Mouse (Mus musculus) frontal cortex, postnatal 10 days (tissue): Measurements from ENCODE around the gene Eif4e3.

Experiments
- DNase-seq, 2 experiments: peaks; one replicate each; pipeline ENCODE4 v3.0.0; 2022; ENCODE audit warnings: low spot score in 2 of 2, mixed read lengths in 1 of 2

Gene Eif4e3

DNA sequence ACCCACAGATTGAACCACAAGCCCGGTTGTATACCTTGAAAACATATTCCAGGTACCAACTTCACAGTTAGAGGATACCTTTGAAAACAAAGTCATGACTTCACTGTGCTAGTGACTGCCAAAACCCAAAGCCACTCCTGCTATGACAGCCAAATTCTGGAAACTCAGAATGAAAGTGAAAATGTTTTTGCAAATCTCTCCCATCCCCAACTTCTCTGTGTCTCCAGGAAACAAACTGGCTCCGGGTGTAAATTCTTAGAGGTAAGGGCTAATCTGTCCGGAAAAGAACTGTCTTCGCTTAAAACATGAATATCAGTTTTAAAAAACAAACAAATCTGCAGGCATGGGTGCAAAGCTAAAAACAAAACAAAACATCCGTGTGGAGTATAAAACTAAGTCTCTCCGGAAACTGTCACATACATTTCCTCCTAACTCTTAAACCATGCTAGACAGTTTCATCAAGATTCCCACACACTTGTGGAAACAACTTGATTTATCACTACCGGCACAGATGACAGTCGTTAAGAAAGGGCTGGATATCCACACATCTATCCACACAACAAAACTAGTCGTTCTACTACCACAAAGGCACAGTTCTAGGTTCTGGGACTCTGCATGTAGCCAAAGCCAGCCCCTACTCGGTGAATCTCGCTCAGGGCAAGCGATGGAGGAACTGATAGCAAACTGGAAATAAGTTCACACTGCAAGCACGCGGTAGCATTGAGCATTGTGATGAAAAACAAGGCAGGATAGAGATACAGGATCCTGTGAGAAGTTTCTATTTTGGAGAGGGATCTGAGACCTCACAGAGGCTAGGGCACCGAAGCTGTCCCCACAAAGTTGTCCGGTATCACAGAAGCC, 884 bp downstream of the Eif4e3 start:
- DNase-seq = no peak

- no peak for DNase-seq
These were observed 3.3 kb downstream of the Eif4e3 start for GRCm38 (mm10) chr6:99663232-99663631.

- no peak for DNase-seq
These were observed 6.1 kb downstream of the Eif4e3 start for GRCm38 (mm10) chr6:99660443-99660842.

DNA sequence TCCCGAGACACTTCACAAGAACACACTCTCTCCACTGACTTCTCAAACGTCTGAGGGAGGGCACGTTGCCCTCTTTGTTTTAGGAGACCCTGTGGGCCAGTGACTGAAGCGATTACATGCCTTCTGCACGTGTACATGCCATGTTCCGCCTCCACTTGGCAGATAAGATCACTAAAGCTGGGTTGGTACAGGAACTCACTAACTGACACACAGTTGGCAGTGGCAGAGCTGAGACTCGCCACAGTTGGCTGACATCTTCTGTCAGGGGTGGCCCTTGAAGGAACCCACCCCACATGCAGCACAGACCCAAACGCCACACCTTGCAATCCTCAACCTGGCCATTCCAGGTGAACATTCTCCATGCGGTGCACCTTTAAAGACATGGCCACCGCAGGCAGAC, 8.0 kb downstream of the Eif4e3 start:
- no peak for DNase-seq

- no peak for DNase-seq
These were observed 10.5 kb downstream of the Eif4e3 start for GRCm38 (mm10) chr6:99656088-99656487.

DNA sequence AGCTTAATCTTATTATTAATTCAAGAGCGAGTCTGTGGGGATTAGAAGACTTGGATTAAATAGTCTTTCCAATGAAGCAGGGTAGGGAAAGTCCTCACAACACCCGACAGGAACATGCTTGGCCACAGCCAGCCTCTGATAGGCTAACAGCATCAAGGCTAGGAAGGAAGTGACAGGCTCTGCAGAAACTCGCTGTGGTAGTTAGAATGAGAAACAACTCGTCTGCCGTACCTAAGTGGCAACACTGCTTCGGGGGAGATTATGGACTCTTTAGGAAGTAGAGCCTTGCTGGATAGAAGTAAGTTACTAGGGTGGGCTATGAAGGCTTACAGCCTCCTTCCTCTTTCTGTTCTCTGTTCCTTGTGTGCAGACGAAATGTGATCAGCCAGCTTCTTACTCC, 11.1 kb downstream of the Eif4e3 start:
- no peak for DNase-seq

GRCm38 (mm10) chr6:99654343-99654742, 12.2 kb downstream of the Eif4e3 start:
- no peak for DNase-seq

DNA sequence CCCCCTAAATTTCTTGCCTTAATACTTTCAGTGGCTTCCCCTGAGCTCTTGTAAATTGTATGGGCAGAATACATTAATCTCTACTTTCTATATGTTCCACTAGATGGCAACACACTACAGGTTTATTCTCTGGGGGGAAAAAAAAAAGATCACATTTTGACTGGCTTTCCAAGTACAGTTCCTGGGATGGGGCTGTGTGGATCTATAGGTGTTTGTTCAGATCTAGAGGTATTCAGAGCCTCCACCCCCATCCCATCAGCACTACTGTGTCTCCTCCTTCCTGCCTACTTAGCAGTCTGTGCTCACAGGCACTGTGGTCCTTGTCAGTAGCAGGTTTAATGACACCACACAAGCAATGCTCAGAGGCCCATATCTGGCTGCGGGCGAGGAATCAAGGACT, 14.2 kb downstream of the Eif4e3 start:
- no peak for DNase-seq

DNA sequence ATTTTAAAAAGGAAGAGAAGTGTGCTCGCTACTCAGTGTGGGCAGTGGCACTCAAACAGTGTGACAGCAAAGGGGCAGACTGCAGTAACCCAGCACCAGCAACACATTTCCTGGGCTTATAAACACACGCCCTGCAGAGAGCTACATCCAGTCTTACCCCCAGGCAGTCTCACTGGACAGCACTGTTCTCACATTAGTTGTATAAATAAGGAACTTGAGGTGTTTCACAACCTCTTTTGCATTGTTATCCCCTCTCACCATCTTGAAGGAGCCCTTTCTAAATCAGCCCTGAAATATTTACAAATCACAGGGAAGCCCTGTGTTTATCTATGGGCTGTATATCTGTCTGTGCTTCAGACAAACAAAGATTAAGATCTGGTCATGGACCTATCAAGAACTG, 17.3 kb downstream of the Eif4e3 start:
- DNase-seq = no peak

DNA sequence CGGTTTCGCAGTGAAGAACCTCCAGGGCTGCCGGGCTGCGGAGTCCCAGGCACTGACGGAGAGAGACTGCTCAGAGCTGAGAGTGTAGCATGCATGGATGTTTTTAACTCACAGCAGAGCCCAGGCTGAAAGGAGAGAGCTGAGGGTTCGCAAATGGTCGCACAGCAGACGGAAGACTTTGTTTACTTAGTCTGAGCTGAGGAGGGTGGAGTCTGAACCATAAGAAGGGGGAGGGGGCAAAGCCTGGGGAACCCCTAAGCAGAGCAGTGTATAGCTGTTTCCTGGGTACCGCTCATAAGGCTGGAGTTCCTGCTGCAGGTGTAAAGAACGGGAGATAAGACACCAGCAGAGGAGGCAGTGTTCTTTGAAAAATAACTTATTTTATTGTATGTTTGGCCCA, 20.2 kb downstream of the Eif4e3 start:
- no peak for DNase-seq

DNA sequence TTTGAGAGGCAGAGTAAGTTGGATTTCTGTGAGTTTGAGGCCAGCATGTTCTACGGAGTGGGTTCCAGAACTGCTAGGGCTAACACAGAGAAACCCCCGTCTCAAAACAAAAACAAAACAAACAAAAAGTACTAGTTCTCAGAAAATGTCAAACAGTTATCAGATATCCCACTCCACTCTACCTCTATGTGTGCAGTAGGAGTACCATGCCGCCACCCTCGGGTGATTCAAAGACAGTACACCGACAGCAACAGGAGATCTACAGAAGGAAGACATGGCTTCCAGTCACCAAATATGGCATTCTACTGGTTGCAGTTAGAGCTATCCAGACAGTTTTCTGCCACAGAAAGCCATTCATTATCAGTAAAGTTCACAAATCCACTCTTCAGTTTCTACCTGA, 21.7 kb downstream of the Eif4e3 start:
- DNase-seq = no peak

GRCm38 (mm10) chr6:99644386-99644785, 22.2 kb downstream of the Eif4e3 start:
- no peak for DNase-seq

- DNase-seq = no peak
These were observed 23.0 kb downstream of the Eif4e3 start for GRCm38 (mm10) chr6:99643439-99644199.

DNA sequence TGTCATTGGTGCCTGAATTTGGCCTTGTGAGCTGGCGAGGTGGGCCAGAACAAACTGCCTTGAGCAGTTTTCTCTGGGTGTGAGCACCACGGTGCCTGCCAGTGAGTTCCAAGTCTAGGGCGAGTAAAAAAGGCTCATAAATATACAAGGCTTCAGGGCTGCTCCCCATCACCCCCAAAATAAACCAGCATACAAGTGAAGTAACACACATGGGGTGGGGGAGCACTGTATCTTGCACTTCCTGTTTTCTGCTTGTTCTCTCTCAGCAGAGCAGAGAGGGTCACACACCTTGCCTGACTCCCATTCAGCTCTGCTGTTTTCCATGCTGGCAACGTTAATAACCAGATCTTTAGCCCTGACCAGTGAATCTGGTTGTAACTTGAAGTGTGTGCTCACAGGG, 29.1 kb downstream of the Eif4e3 start:
- DNase-seq = no peak

DNA sequence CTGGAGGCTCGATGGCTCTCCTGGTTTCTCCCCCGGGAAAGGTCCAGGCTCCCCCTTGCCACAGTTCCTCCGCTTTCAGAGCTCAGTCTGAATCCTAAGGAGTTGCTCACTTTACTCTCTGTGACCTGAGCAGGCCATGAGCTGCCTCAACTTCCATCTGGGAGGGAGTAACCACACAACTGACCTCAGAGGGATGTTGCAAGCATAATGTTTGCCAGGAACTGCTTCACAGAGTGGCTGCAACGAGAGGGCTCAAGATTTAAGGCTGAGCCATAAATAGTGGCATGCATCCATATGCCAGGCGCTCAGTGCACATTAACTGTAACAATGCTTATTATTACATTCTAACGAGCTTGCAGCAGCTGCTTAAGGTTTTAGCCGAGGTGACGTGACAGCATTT, 29.8 kb downstream of the Eif4e3 start:
- DNase-seq = no peak

DNA sequence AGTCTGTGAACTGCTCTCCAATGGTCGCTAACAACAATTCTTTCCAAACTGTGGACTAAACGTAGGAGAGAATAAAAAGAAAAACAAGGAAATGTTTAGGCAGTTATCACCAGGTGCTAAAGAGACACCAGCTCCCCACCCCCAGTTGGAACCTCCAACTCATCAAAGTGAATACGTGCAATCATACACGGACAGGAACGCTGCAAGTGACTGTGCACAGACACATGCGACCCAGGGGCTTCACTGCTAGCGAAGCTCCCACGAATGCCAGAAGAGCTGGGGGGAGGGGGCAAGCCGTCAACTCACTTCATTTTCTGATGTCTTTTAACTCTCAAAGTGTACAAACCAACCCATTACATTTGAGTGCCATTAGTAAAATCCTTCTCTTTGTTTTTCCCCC, 30.4 kb downstream of the Eif4e3 start:
- DNase-seq = no peak

- no peak for DNase-seq
These were observed 34.2 kb downstream of the Eif4e3 start for GRCm38 (mm10) chr6:99632121-99632980.

DNA sequence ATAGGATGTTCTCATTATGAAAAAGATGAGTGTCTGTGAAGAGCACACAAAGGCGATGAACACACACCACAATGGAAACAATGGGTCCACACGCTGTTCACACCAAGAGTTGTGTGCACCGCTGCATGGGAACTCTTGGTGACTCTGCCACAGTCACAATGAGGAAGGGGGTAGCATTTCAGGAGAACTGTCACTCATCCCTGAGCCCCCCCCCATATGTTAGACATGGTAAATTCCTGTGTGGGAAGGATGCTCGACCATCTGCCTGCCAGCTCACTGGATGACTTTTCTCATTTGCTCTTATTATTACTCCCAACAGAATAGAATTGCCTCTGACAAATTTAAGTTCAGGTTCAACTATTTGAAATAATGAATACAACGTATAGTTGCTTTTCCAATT, 34.9 kb downstream of the Eif4e3 start:
- no peak for DNase-seq

GRCm38 (mm10) chr6:99629726-99630458, 36.7 kb downstream of the Eif4e3 start:
- no peak for DNase-seq

DNA sequence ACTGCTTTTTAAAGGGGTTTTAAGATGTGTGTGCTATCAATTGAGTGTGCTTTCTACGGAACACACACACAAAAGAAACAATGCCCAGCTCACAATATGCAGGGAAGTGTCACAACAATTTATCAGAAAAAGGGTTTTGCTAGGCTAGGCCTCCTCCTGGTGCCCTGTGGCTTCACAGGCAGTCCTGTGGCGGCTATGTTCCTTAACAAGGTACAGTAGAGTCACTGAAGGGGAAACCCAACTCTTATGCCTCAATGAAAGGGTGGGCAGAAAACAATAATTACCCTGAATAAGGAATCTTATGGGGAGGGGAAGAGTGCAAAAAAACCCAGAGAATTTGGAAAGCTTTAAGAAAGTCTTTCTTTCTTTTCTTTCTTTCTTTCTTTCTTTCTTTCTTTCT, 40.2 kb downstream of the Eif4e3 start:
- no peak for DNase-seq

GRCm38 (mm10) chr6:99625803-99626202, 40.8 kb downstream of the Eif4e3 start:
- no peak for DNase-seq

GRCm38 (mm10) chr6:99625306-99625705, 41.3 kb downstream of the Eif4e3 start:
- no peak for DNase-seq
